Mouse (Mus musculus): ENCODE measurements at regions not wholly inside any gene's neighbourhood (a gene's known extent, or its start where the extent isn't known, plus 50 kb on each side); places are given as distances from the start of the nearest gene placed in this dataset.

- H3K36me3 ChIP-seq: no peaks in the 10 kb centered on the region
- no peak for ATAC-seq
- no peaks in the 10 kb centered on the region for H3K9me3 ChIP-seq
- H3K27ac ChIP-seq: no peak overlapping the region
- H3K9ac ChIP-seq (replicated peaks): no peak overlapping the region
- no peak overlapping the region for H3K4me2 ChIP-seq (replicated peaks)
- no peaks in the 10 kb centered on the region for H3K4me1 ChIP-seq (replicated peaks)
- WGBS: 83% methylated on average over 3 of the region's 3 CpGs
- no peak overlapping the region for H3K4me3 ChIP-seq (replicated peaks)
- H3K27me3 ChIP-seq: no peaks in the 10 kb centered on the region
These were observed 63.8 kb upstream of the Asb5 start for GRCm38 (mm10) chr8:54465458-54466102.
